Mouse (Mus musculus): ENCODE data around the gene Rmnd5a.

DNA sequence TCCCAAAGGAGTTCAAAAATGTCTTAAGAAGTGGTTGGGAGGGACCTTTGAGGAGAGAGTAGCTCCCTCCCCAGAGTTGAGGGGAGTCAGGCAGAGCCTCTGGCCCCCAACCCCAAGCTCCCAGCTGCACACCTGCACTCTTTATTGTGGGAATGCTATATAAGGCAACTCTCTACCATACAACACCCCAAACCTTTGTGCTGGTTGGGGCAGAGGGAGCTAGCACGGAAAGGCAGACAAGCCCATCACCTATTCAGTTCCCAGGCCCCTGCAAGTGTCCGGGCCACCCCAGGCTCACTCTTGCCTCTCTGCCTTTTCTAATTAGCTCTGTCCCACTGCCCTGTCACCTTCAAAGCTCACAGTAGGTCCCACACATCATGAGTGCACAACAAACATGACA, 86.7 kb downstream of the Rmnd5a start:
- no peak for TF ChIP-seq RAD21 (IDR thresholded peaks at IDR 0.05; ENCODE audit: low read depth, low read length)
- TF ChIP-seq BHLHE40 (IDR thresholded peaks at IDR 0.05; ENCODE audit: borderline replicate concordance, low read depth, low read length) = no peak
- TF ChIP-seq MAFK (IDR thresholded peaks at IDR 0.05; ENCODE audit: borderline replicate concordance, low read depth, low read length) = no peak
- no peak for TF ChIP-seq E2F4 (IDR thresholded peaks at IDR 0.05; ENCODE audit: borderline replicate concordance, low read depth, low read length)
- TF ChIP-seq CTCF (IDR thresholded peaks at IDR 0.05 in 2 of 3, conservative IDR thresholded peaks at IDR 0.05 in 1 of 3; ENCODE audit: control insufficient read depth in 1 of 3, insufficient read depth in 1 of 3, low read depth in 2 of 3, low read length in 3 of 3, poor library complexity in 1 of 3, severe bottlenecking in 1 of 3) = no peak
- no peak for TF ChIP-seq NELFE (IDR thresholded peaks at IDR 0.05; ENCODE audit: low read depth, low read length)
- TF ChIP-seq MXI1 (IDR thresholded peaks at IDR 0.05; ENCODE audit: low read depth, low read length) = no peak
- TF ChIP-seq POLR2A (IDR thresholded peaks at IDR 0.05; ENCODE audit: control insufficient read depth in 1 of 2, insufficient read depth in 1 of 2, low read depth in 1 of 2, low read length in 2 of 2, poor library complexity in 1 of 2) = no peak
- no peak for TF ChIP-seq GATA1 (IDR thresholded peaks at IDR 0.05; ENCODE audit: low read depth, low read length)
- no peak for TF ChIP-seq ZC3H11A (IDR thresholded peaks at IDR 0.05; ENCODE audit: low read depth, low read length)
- no peak for TF ChIP-seq EP300 (IDR thresholded peaks at IDR 0.05; ENCODE audit: low read depth in 1 of 2, low read length in 2 of 2)
- TF ChIP-seq ELF1 (IDR thresholded peaks at IDR 0.05; ENCODE audit: low read depth, low read length) = no peak
- no peak for TF ChIP-seq NRF1 (IDR thresholded peaks at IDR 0.05; ENCODE audit: insufficient read depth, low read depth, low read length, poor library complexity, severe bottlenecking)
- TF ChIP-seq KAT2A (conservative IDR thresholded peaks at IDR 0.05; ENCODE audit: low read depth, low read length) = no peak
